ENCODE assay signal across 25 mouse cellular contexts in the genomic region with DNA sequence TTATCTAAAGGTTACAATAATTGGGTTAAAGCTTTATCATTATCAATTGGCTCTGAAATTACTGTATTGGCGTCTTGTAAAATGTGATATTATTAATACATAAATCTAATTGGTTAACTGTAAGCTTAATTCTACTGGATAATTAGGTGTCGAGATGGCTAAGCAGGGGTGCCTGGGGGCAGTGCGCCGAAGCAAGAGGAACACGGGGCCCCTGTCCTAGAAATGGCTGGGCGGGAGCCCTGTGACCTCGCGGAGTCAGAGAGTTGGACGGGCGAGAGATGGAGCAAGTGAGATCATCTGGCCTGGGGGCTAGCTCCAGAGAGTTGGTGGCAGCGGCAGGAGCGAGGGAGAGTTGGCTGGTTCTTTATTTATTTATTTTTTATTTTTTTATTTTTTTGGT. TPM values are rescaled to one million over a fixed set of nuclear protein-coding genes. Genes with fewer than 3 reads are reported as not detected.
A peak's percentile ranks its signal among the peaks of the same experiment; 100 is the strongest.
DNase-seq lines count a peak whose midpoint lies in the region; ATAC-seq and TF ChIP-seq lines count a peak whose summit lies in the region.
"Had no signal": no experiment of that assay in that cellular context is flagged by ENCODE, and none has a peak within 500 bp of the region (broad histone marks: within the 10 kb centered on the region; RNA-seq: fewer than 3 reads in every experiment).

No protein-coding gene starts in this region.

- H3K9me3 ChIP-seq in liver, embryonic 13.5 days (replicated peaks) = 0 out of 2 replicates have a peak, but pooled peaks cover 4% of the 10 kb centered on the region
- no peaks in the 10 kb centered on the region; the same call in 1 of the 2 replicates for H3K9me3 ChIP-seq in liver, postnatal 0 days (ENCODE audit: low read length)
- H3K9me3 ChIP-seq in ES-E14 (ENCODE audit: control insufficient read depth, insufficient read depth, low read depth, low read length) = no peaks in the 10 kb centered on the region
- H3K9me3 ChIP-seq: forebrain, embryonic 15.5 days had no signal

- WGBS in liver, embryonic 13.5 days (ENCODE audit: insufficient replicate concordance) = 71% methylated on average over 12 of the region's 12 CpGs
- WGBS in liver, postnatal 0 days (ENCODE audit: insufficient replicate concordance) = 77% methylated on average over 12 of the region's 12 CpGs

- no peak for TF ChIP-seq POLR2A in testis, adult 2 months (IDR thresholded peaks at IDR 0.05; ENCODE audit: control insufficient read depth, low read depth, low read length)

- peaks cover 34% of the 10 kb centered on the region for H3K4me1 ChIP-seq in liver, embryonic 13.5 days (replicated peaks)
- H3K4me1 ChIP-seq in liver, postnatal 0 days (ENCODE audit: insufficient read depth) = 0 out of 2 replicates have a peak, but pooled peaks cover under 1% of the 10 kb centered on the region
- peaks cover 4% of the 10 kb centered on the region for H3K4me1 ChIP-seq in testis, adult 2 months (ENCODE audit: control insufficient read depth, insufficient read depth, low read length)
- H3K4me1 ChIP-seq in ES-E14 (ENCODE audit: control insufficient read depth in 2 of 2, insufficient read depth in 2 of 2, low read length in 2 of 2, poor library complexity in 1 of 2) = peaks cover 0 to 6% of the 10 kb centered on the region in 2 experiments; a peak in 2 of 4 replicates
- H3K4me1 ChIP-seq: forebrain, embryonic 13.5 days; forebrain, embryonic 15.5 days had no signal

- no peak for TF ChIP-seq CTCF in liver, postnatal 0 days (IDR thresholded peaks at IDR 0.05; ENCODE audit: low read depth)
- no peak for TF ChIP-seq CTCF in testis, adult 2 months (IDR thresholded peaks at IDR 0.05; ENCODE audit: control insufficient read depth, insufficient read depth, insufficient replicate concordance, low read depth, low read length)

- H3K27ac ChIP-seq in liver, embryonic 13.5 days = 0 out of 2 replicates have a peak overlapping the region, but pooled peaks have one; percentile 34
- no peak overlapping the region for H3K27ac ChIP-seq in liver, postnatal 0 days (ENCODE audit: low read depth)
- no peak overlapping the region for H3K27ac ChIP-seq in testis, adult 2 months (ENCODE audit: control insufficient read depth, insufficient read depth, low read depth, low read length)
- no peak overlapping the region for H3K27ac ChIP-seq in ES-E14 (ENCODE audit: insufficient read depth, low read depth, low read length, poor library complexity, severe bottlenecking)
- H3K27ac ChIP-seq: embryonic facial prominence, embryonic 10.5 days; embryonic facial prominence, embryonic 12.5 days; forebrain, embryonic 13.5 days; forebrain, embryonic 15.5 days had no signal

- no peak for ATAC-seq in liver, embryonic 13.5 days (ENCODE audit: low read depth)
- ATAC-seq in liver, postnatal 0 days = no peak
- ATAC-seq: activated CD4-positive, CD25-positive, alpha-beta regulatory T cell, adult 4 months; CD4-positive, CD25-positive, alpha-beta regulatory T cell, adult 4 months; forebrain, embryonic 13.5 days; forebrain, embryonic 15.5 days; forebrain, postnatal 0 days; Patski had no signal

- no peak for TF ChIP-seq EP300 in liver, postnatal 0 days (IDR thresholded peaks at IDR 0.05; ENCODE audit: low read depth)

- H3K27me3 ChIP-seq in liver, embryonic 13.5 days = no peaks in the 10 kb centered on the region
- no peaks in the 10 kb centered on the region for H3K27me3 ChIP-seq in liver, postnatal 0 days (ENCODE audit: insufficient read depth, low read length)
- H3K27me3 ChIP-seq in testis, adult 2 months (ENCODE audit: control insufficient read depth, insufficient read depth, low read length) = no peaks in the 10 kb centered on the region
- H3K27me3 ChIP-seq: CH12.LX; embryonic facial prominence, embryonic 12.5 days; forebrain, embryonic 13.5 days; forebrain, embryonic 15.5 days; Patski had no signal

- in situ Hi-C loops in ES-E14 (cut with MboI; ENCODE audit: low sequenced_read_pairs in 2 of 2, unreplicated experiment in 2 of 2) = loop anchor here in 1 of 2 experiments (5.0 kb wide), 1 partner anchor 52 kb away; no protein-coding TSS in a partner anchor

- H3K36me3 ChIP-seq in liver, embryonic 13.5 days = peaks cover 45% of the 10 kb centered on the region
- H3K36me3 ChIP-seq in liver, postnatal 0 days (replicated peaks; ENCODE audit: insufficient read depth, low read length) = peaks cover 1% of the 10 kb centered on the region; the same call in 1 of the 2 replicates
- H3K36me3 ChIP-seq in testis, adult 2 months (ENCODE audit: control insufficient read depth, insufficient read depth, low read length) = no peaks in the 10 kb centered on the region
- H3K36me3 ChIP-seq in ES-E14 (ENCODE audit: control insufficient read depth, insufficient read depth, low read length, poor library complexity, severe bottlenecking) = no peaks in the 10 kb centered on the region
- H3K36me3 ChIP-seq: embryonic facial prominence, embryonic 12.5 days; forebrain, embryonic 15.5 days had no signal

- no peak overlapping the region for H3K4me2 ChIP-seq in liver, embryonic 13.5 days
- H3K4me2 ChIP-seq in liver, postnatal 0 days (ENCODE audit: low read depth, low read length) = no peak overlapping the region
- H3K4me2 ChIP-seq: embryonic facial prominence, embryonic 12.5 days; forebrain, embryonic 13.5 days; forebrain, embryonic 15.5 days had no signal

- H3K9ac ChIP-seq in liver, embryonic 13.5 days = no peak overlapping the region
- H3K9ac ChIP-seq in liver, postnatal 0 days (replicated peaks) = no peak overlapping the region
- 0 out of 2 replicates have a peak overlapping the region, but pooled peaks have one; percentile 31 for H3K9ac ChIP-seq in ES-E14 (ENCODE audit: insufficient read depth, low read depth, low read length, poor library complexity, severe bottlenecking)
- H3K9ac ChIP-seq: embryonic facial prominence, embryonic 12.5 days; forebrain, embryonic 13.5 days; forebrain, embryonic 15.5 days; forebrain, postnatal 0 days had no signal

- no peak for DNase-seq in liver, embryonic 13.5 days
- no peak for DNase-seq in liver, postnatal 0 days
- no peak for DNase-seq in testis, postnatal 14 days (ENCODE audit: low spot score)
- DNase-seq in ES-E14 (ENCODE audit: low read depth, low spot score) = no peak
- no peak for DNase-seq in layer of hippocampus, postnatal 10 days (ENCODE audit: low spot score in 2 of 2)
- no peak for DNase-seq in kidney, postnatal 4 days
- DNase-seq: adrenal gland, adult 8-10 months; adrenal gland, postnatal 14 days; adrenal gland, postnatal 36 days; B cell, adult 2 months; cerebellum, adult 11-12 months; cerebellum, adult 2 months; cerebellum, adult 9-10 months; cerebellum, postnatal 10 days; cerebellum, postnatal 25 days; forebrain, postnatal 0 days had no signal

- H3K4me3 ChIP-seq in liver, embryonic 13.5 days (replicated peaks) = no peak overlapping the region
- no peak overlapping the region for H3K4me3 ChIP-seq in liver, postnatal 0 days (ENCODE audit: low read depth, low read length)
- H3K4me3 ChIP-seq in testis, adult 2 months (ENCODE audit: control insufficient read depth, low read depth, low read length) = peak overlapping the region; percentile 75
- no peak overlapping the region for H3K4me3 ChIP-seq in ES-E14 (ENCODE audit: insufficient read depth in 1 of 2, low read depth in 1 of 2, low read length in 2 of 2, poor library complexity in 1 of 2, severe bottlenecking in 1 of 2)
- H3K4me3 ChIP-seq: embryonic facial prominence, embryonic 10.5 days; embryonic facial prominence, embryonic 12.5 days; forebrain, embryonic 13.5 days; forebrain, embryonic 15.5 days had no signal

TF ChIP-seq in ES-E14, 5 proteins besides CTCF, POLR2A, EP300 and RAD21:
- TF ChIP-seq ZNF384 (IDR thresholded peaks at IDR 0.05; ENCODE audit: low read depth, low read length) = no peak

RNA-seq across cellular contexts. Expression of gene Glrx5, which starts 17.3 kb away (rescaled TPM):
- 591 and 653 TPM in 2 replicates for polyA plus RNA-seq in liver, embryonic 13.5 days (2015; fragmentation: Nextera tagmentation; extraction: Ambion mirVana)
- 349 and 355 TPM in 2 replicates for polyA plus RNA-seq in liver, postnatal 0 days (2015; fragmentation: Nextera tagmentation; extraction: Ambion mirVana)
- 13.8 and 14.2 TPM in 2 replicates for polyA plus RNA-seq in testis, adult 2 months (2012; rRNA removed)
- 34.2 and 39.4 TPM in 2 replicates for total RNA-seq in ES-E14 (2012; rRNA removed)
- total RNA-seq in layer of hippocampus, postnatal 10 days (2021) = 10 to 100 TPM; 62.2 to 76.7 TPM

RNA-seq across cellular contexts. Expression of gene Syne3, which starts 40.2 kb away (rescaled TPM):
- polyA plus RNA-seq in liver, embryonic 13.5 days (2015; fragmentation: Nextera tagmentation; extraction: Ambion mirVana) = 2.0 TPM in 2 replicates
- polyA plus RNA-seq in liver, postnatal 0 days (2015; fragmentation: Nextera tagmentation; extraction: Ambion mirVana) = 1.3 and 2.3 TPM in 2 replicates
- 7.5 and 7.8 TPM in 2 replicates for polyA plus RNA-seq in testis, adult 2 months (2012; rRNA removed)
- total RNA-seq in ES-E14 (2012; rRNA removed) = 1.5 and 2.4 TPM in 2 replicates
- under 1 TPM; 0.73 to 0.80 TPM for total RNA-seq in layer of hippocampus, postnatal 10 days (2021)

Comparison
In these comparisons a context has a peak if more than half of its experiments do, and no peak if none do; other contexts are left out.
1. RNA of gene Glrx5, which starts 17.3 kb away (polyA plus RNA-seq): 591 to 653 TPM in liver, embryonic 13.5 days and 349 to 355 TPM in liver, postnatal 0 days; 13.8 to 14.2 TPM in testis, adult 2 months; every median in the first group is over 10 times any median in the second.